Mouse (Mus musculus) limb, embryonic 14.5 days (tissue): Measurements from ENCODE around the gene Wdr37. TPM values are rescaled to one million over a fixed set of nuclear protein-coding genes. Genes with fewer than 3 reads are reported as not detected.

Experiments
- ATAC-seq: fragments of 200-750 bp; cut with Nextera tagmentation; 2 replicates; pipeline ENCODE4 v1.8.0; 2017; ENCODE audit warnings: low read depth, moderate number of reproducible peaks, moderate TSS enrichment; ENCODE audit not compliant: low FRiP score
- DNase-seq: peaks from one replicate; pipeline ENCODE4 v3.0.0-alpha.2; 2015; ENCODE audit warnings: low spot score
- H3K27ac ChIP-seq: fragments of 300-500 bp; sonication (generic); replicated peaks from 2 replicates; pipeline ENCODE4 v1.5.1; 2014; ENCODE audit warnings: low read depth, mild to moderate bottlenecking, low read length, moderate library complexity, mixed read lengths
- H3K27me3 ChIP-seq: fragments of 300-500 bp; sonication (generic); 2 replicates; pipeline ENCODE4 v1.6.1; 2014; ENCODE audit warnings: low read length, mixed read lengths; ENCODE audit not compliant: control insufficient read depth, insufficient read depth
- H3K36me3 ChIP-seq: fragments of 300-500 bp; sonication (generic); 2 replicates; pipeline ENCODE4 v1.6.1; 2014; ENCODE audit warnings: mild to moderate bottlenecking, low read length, moderate library complexity, mixed read lengths; ENCODE audit not compliant: control insufficient read depth, insufficient read depth
- H3K4me1 ChIP-seq: fragments of 300-500 bp; sonication (generic); 2 replicates; pipeline ENCODE4 v1.6.1; 2014; ENCODE audit warnings: antibody characterized with exemption, low read length, mixed read lengths; ENCODE audit not compliant: control insufficient read depth, insufficient read depth
- H3K4me2 ChIP-seq: fragments of 300-500 bp; sonication (generic); replicated peaks from 2 replicates; pipeline ENCODE4 v1.6.1; 2014; ENCODE audit warnings: low read depth, mild to moderate bottlenecking, low read length, moderate library complexity; ENCODE audit not compliant: severe bottlenecking
- H3K4me3 ChIP-seq: fragments of 300-500 bp; sonication (generic); replicated peaks from 2 replicates; pipeline ENCODE4 v1.5.1; 2014; ENCODE audit warnings: low read length
- H3K9ac ChIP-seq: fragments of 300-500 bp; sonication (generic); 2 replicates; pipeline ENCODE4 v1.6.1; 2014; ENCODE audit warnings: mild to moderate bottlenecking, low read depth, low read length, moderate library complexity; ENCODE audit not compliant: severe bottlenecking
- H3K9me3 ChIP-seq: fragments of 300-500 bp; sonication (generic); 2 replicates; pipeline ENCODE4 v1.6.1; 2016; ENCODE audit warnings: low read length; ENCODE audit not compliant: control insufficient read depth
- POLR2A ChIP-seq: fragments of 200-500 bp; IDR thresholded peaks from 2 replicates; pipeline ENCODE4 v1.8.0; 2012; ENCODE audit warnings: inconsistent platforms, mild to moderate bottlenecking, moderate library complexity, borderline replicate concordance; ENCODE audit not compliant: insufficient read depth, insufficient read length; ENCODE audit errors: extremely low read depth
- WGBS: fragments of 180-500 bp; shearing (Covaris S2); extraction: QIAGEN DNeasy Blood & Tissue Kit; methylation state at CpG from one replicate; pipeline ENCODE4 v1.1.7; 2014; 5-methylcytosine and 5-hydroxymethylcytosine counted together
- polyA plus RNA-seq, 2 experiments: library from polyadenylated mRNA; depleted of rRNA in 1 of 2; stranded (reverse) in 1 of 2; unstranded in 1 of 2; fragments of >200 nt; fragmentation: Nextera tagmentation in 1 of 2; extraction: Ambion mirVana in 1 of 2; gene quantifications; 2 replicates each; pipeline versions ENCODE4 v1.2.1 to v1.2.3; 2012 to 2014

Wdr37 gene
- polyA plus RNA-seq, 2 experiments, result 16.2 to 19.8 TPM

- no peak overlapping the region for H3K27ac ChIP-seq
- WGBS, result 81% methylated on average over 7 of the region's 7 CpGs
- H3K9ac ChIP-seq, result no peak overlapping the region
- DNase-seq (no peak), ATAC-seq (no peak)
- no peak for TF ChIP-seq POLR2A
- H3K9me3 ChIP-seq, result no peaks in the 10 kb centered on the region
- peaks cover 71% of the 10 kb centered on the region for H3K36me3 ChIP-seq
- H3K4me2 ChIP-seq, result no peak overlapping the region
- H3K4me1 ChIP-seq, result no peaks in the 10 kb centered on the region
- no peak overlapping the region for H3K4me3 ChIP-seq
- H3K27me3 ChIP-seq, result no peaks in the 10 kb centered on the region
Observed at GRCm38 (mm10) chr13:8831546-8832251, 40.0 kb downstream of the Wdr37 start.

- H3K36me3 ChIP-seq, result peaks cover 62% of the 10 kb centered on the region
Observed at GRCm38 (mm10) chr13:8830696-8831095, 41.0 kb downstream of the Wdr37 start.

GRCm38 (mm10) chr13:8829784-8830183 lies 41.9 kb downstream of the Wdr37 start:
- DNase-seq (no peak), ATAC-seq (no peak)
- H3K9me3 ChIP-seq, result no peaks in the 10 kb centered on the region
- no peak overlapping the region for H3K9ac ChIP-seq
- 70% methylated on average over 5 of the region's 5 CpGs for WGBS
- no peak overlapping the region for H3K4me3 ChIP-seq
- peaks cover 53% of the 10 kb centered on the region for H3K36me3 ChIP-seq
- H3K4me1 ChIP-seq, result no peaks in the 10 kb centered on the region
- H3K27ac ChIP-seq, result no peak overlapping the region
- TF ChIP-seq POLR2A, result no peak
- no peaks in the 10 kb centered on the region for H3K27me3 ChIP-seq
- H3K4me2 ChIP-seq, result no peak overlapping the region

More at GRCm38 (mm10) chr13:8830696-8831095, 41.0 kb downstream of the Wdr37 start:
- no peak overlapping the region for H3K9ac ChIP-seq
- no peaks in the 10 kb centered on the region for H3K9me3 ChIP-seq
- no peaks in the 10 kb centered on the region for H3K4me1 ChIP-seq
- DNase-seq, result no peak
- ATAC-seq, result no peak
- no peak overlapping the region for H3K4me2 ChIP-seq
- TF ChIP-seq POLR2A, result no peak
- no peak overlapping the region for H3K27ac ChIP-seq
- H3K4me3 ChIP-seq, result no peak overlapping the region
- no peaks in the 10 kb centered on the region for H3K27me3 ChIP-seq

GRCm38 (mm10) chr13:8828946-8829345 lies 42.8 kb downstream of the Wdr37 start:
- no peak overlapping the region for H3K9ac ChIP-seq
- no peak for TF ChIP-seq POLR2A
- H3K4me1 ChIP-seq, result no peaks in the 10 kb centered on the region
- H3K4me2 ChIP-seq, result no peak overlapping the region
- WGBS, result 100% methylated on average over 1 of the region's 1 CpGs
- ATAC-seq (no peak), DNase-seq (no peak)
- H3K27ac ChIP-seq, result no peak overlapping the region
- no peak overlapping the region for H3K4me3 ChIP-seq
- no peaks in the 10 kb centered on the region for H3K27me3 ChIP-seq
- peaks cover 45% of the 10 kb centered on the region for H3K36me3 ChIP-seq
- H3K9me3 ChIP-seq, result no peaks in the 10 kb centered on the region

- TF ChIP-seq POLR2A, result no peak
- Histone ChIP-seq H3K27ac (no peak overlapping the region), H3K36me3 (peaks cover 47% of the 10 kb centered on the region), H3K4me1 (no peaks in the 10 kb centered on the region), H3K4me3 (no peak overlapping the region), H3K9me3 (no peaks in the 10 kb centered on the region), H3K27me3 (no peaks in the 10 kb centered on the region), H3K4me2 (no peak overlapping the region), H3K9ac (no peak overlapping the region)
- WGBS, result 89% methylated on average over 8 of the region's 8 CpGs
- ATAC-seq (no peak), DNase-seq (no peak)
Observed at GRCm38 (mm10) chr13:8823546-8823945, 48.2 kb downstream of the Wdr37 start.
